Mouse (Mus musculus) spleen, embryonic (tissue): ENCODE measurements around the gene Shcbp1.
"Not testable (repeated sequence)": the region's sequence is repeated elsewhere in the genome, so short reads cannot be mapped to it uniquely, and the experiment has no call there.

Experiments
- CTCF ChIA-PET: fragments of 350-600 bp; sonication (Branson Sonifier 250); formaldehyde crosslinking; loops from one replicate; lab custom pipeline; 2022; lab: Charles Lee

Gene Shcbp1

GRCm38 (mm10) chr8:4779254-4780055 is at the start of gene Shcbp1:
Gene Shcbp1 (minus strand): TSS chr8:4779567.
- CTCF ChIA-PET: no interaction called here

DNA sequence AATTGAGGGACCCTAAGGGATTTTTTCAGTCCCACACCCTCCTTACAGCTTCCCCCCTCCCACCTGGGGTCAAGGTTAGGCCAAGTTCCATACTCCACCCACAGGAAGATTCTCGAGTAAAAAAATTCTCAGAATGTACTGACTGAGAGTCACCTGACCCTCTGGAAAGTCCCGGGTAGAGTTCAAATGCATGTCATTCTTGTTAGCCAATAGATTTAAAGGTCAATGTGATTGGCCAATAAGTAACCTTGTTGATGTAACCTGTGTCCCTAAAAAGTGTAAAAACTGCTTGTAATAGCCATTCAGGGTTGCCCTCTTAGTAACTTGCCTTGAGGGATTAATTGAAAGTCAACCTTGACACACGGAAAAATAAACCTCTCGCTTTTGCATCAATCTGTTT is 29.5 kb upstream of the Shcbp1 start:
- CTCF ChIA-PET: interaction anchor here (0.5 kb wide), 1 partner anchor 28 kb away, joined by 3 read pairs; no protein-coding TSS in a partner anchor

DNA sequence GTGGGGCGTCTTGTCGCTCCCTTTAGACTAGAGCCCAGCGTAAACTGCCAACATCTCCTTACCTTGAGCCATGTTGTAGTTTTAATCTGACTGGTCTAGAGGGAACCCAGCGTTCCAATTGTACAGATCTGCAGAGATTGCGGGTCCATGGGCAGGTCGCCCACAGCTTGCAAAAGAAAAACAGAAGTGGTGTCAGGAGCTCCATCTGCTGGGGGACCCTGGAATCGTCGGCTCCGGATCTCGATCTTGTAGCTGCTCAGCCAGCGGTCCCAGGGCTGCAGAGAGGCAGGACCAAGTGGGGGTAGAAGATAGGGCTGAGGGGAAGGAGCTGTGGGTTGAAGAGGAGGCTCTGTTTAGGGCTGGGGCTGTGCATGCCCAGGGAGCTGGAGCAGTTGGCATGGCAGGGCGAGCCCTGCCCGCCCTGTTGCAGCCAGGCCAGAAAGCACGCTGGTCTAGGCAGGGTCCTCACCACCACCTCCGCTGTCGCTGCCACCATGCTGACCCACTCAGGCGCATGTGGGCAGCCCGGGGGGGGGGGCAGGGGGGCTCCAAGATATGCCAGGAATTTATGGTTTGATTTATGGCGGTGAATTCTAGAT is 21.3 kb upstream of the Shcbp1 start:
- CTCF ChIA-PET: interaction anchor here (0.6 kb wide), 1 partner anchor 1744 kb away, joined by 4 read pairs; no protein-coding TSS in a partner anchor

GRCm38 (mm10) chr8:4778266-4778665 is 1.1 kb downstream of the Shcbp1 start:
- CTCF ChIA-PET: no interaction called here

GRCm38 (mm10) chr8:4764751-4765150 is 14.6 kb downstream of the Shcbp1 start:
- CTCF ChIA-PET: no interaction called here

GRCm38 (mm10) chr8:4753048-4753447 is 26.3 kb downstream of the Shcbp1 start:
- CTCF ChIA-PET: no interaction called here

GRCm38 (mm10) chr8:4730942-4731341 is 48.4 kb downstream of the Shcbp1 start:
- CTCF ChIA-PET: no interaction called here

GRCm38 (mm10) chr8:4715546-4715945 is 63.8 kb downstream of the Shcbp1 start:
- CTCF ChIA-PET: no interaction called here

GRCm38 (mm10) chr8:4708346-4708745 is 71.0 kb downstream of the Shcbp1 start:
- CTCF ChIA-PET: interaction anchor here (0.5 kb wide), 1 partner anchor 589 kb away, joined by 3 read pairs; no protein-coding TSS in a partner anchor

DNA sequence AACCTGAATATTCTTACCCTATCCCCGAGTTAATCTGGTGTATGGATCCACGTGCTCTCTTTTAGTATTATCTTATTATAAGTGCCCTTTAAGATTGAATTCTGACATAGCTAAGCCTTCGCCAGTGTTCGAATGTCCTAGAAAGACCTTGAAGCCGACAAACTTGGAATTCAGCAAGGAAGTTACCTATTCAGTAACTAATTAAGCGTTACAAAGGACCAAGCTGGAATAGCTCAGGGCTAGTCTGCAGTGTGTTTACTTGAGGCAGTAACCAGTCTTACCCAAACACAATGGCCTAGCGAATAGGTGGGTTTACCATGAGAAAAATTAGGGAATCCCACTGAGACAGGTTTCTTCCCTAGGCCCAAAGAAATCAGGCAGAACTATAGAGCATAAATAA is 71.5 kb downstream of the Shcbp1 start:
- CTCF ChIA-PET: not testable (repeated sequence)

DNA sequence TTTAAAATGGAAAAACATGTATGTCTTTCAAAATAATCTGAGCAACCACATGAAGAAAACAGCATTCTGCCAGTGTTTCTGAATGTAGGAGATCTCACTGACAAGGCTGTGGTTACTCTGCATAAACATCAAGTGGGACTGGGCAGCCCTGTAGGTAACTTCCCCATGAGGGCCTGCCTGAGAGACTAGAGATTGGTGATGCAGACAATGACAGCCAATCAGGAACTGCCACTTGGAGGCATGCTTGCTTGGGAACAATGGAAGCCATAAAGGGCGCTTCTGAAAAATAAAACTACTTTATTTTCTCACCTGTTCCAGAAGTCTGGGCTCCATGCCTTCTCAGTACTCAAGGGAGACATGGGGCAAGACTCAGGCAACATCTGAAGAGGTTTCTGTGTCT is 87.7 kb downstream of the Shcbp1 start:
- CTCF ChIA-PET: no interaction called here
